ENCODE assay signal across 20 mouse cellular contexts in genomic region chr11:117639331-117639970, GRCm38 (mm10). TPM values are rescaled to one million over a fixed set of nuclear protein-coding genes. Genes with fewer than 3 reads are reported as not detected.
DNase-seq lines count a peak whose midpoint lies in the region; ATAC-seq lines count a peak whose summit lies in the region.
"Had no signal": no experiment of that assay in that cellular context is flagged by ENCODE, and none has a peak within 500 bp of the region (broad histone marks: within the 10 kb centered on the region; RNA-seq: fewer than 3 reads in every experiment).

No protein-coding gene starts in this region.

- H3K4me3 ChIP-seq in forebrain, embryonic 10.5 days: no peak overlapping the region
- H3K4me3 ChIP-seq in forebrain, embryonic 13.5 days: no peak overlapping the region
- H3K4me3 ChIP-seq: heart, adult 2 months; liver, embryonic 13.5 days; neural tube, embryonic 13.5 days had no signal

- no peak for ATAC-seq in forebrain, embryonic 13.5 days
- ATAC-seq: forebrain, embryonic 14.5 days; hindbrain, embryonic 16.5 days had no signal

- DNase-seq in forebrain, embryonic 10.5 days (ENCODE audit: extremely low spot score, low spot score): no peak
- DNase-seq in spleen, postnatal 36 days (ENCODE audit: low spot score in 2 of 2): peak; percentile 23 to 30
- DNase-seq in spleen, adult 12 weeks (ENCODE audit: low spot score): no peak
- peak; percentile 13 for DNase-seq in splenic B cell, adult 2 months (ENCODE audit: low read depth, low spot score)
- DNase-seq in Muller cell, postnatal 12 days (ENCODE audit: inconsistent ontology term): no peak
- no peak for DNase-seq in cerebellum, adult 9-11 months
- no peak for DNase-seq in heart, adult 18-20 months
- DNase-seq: adrenal gland, adult 2 months; cerebellum, adult 8-10 months; embryo, embryonic 11 days; heart, adult 2 months; kidney, adult 2 months; kidney, postnatal 4 days; liver, embryonic 13.5 days; lung, postnatal 10 days had no signal

- WGBS in forebrain, embryonic 10.5 days: 79% methylated on average over 7 of the region's 7 CpGs
- 84% methylated on average over 7 of the region's 7 CpGs for WGBS in forebrain, embryonic 13.5 days

- H3K9me3 ChIP-seq in forebrain, embryonic 10.5 days: no peaks in the 10 kb centered on the region
- no peaks in the 10 kb centered on the region for H3K9me3 ChIP-seq in forebrain, embryonic 13.5 days (replicated peaks)
- H3K9me3 ChIP-seq: liver, embryonic 13.5 days; neural tube, embryonic 13.5 days had no signal

- no peak overlapping the region for H3K9ac ChIP-seq in forebrain, embryonic 13.5 days
- H3K9ac ChIP-seq: liver, embryonic 13.5 days; neural tube, embryonic 13.5 days had no signal

- H3K27me3 ChIP-seq in forebrain, embryonic 10.5 days (ENCODE audit: poor library complexity, severe bottlenecking): peaks cover 51% of the 10 kb centered on the region
- H3K27me3 ChIP-seq in forebrain, embryonic 13.5 days: no peaks in the 10 kb centered on the region
- no peaks in the 10 kb centered on the region for H3K27me3 ChIP-seq in splenic B cell, adult 2 months (ENCODE audit: control insufficient read depth, insufficient read depth, low read length, poor library complexity, severe bottlenecking)
- H3K27me3 ChIP-seq: neural tube, embryonic 13.5 days had no signal

- no peaks in the 10 kb centered on the region for H3K36me3 ChIP-seq in forebrain, embryonic 10.5 days (replicated peaks)
- H3K36me3 ChIP-seq in forebrain, embryonic 13.5 days (ENCODE audit: poor library complexity, severe bottlenecking): no peaks in the 10 kb centered on the region
- H3K36me3 ChIP-seq in splenic B cell, adult 2 months (ENCODE audit: control insufficient read depth, insufficient read depth, low read length, poor library complexity, severe bottlenecking): no peaks in the 10 kb centered on the region
- H3K36me3 ChIP-seq: liver, embryonic 13.5 days; neural tube, embryonic 13.5 days had no signal

- H3K4me2 ChIP-seq in forebrain, embryonic 13.5 days: no peak overlapping the region
- H3K4me2 ChIP-seq: liver, embryonic 13.5 days; neural tube, embryonic 13.5 days had no signal

- peaks cover 45% of the 10 kb centered on the region for H3K4me1 ChIP-seq in forebrain, embryonic 10.5 days
- peaks cover 15% of the 10 kb centered on the region for H3K4me1 ChIP-seq in forebrain, embryonic 13.5 days
- H3K4me1 ChIP-seq: liver, embryonic 13.5 days had no signal

- H3K27ac ChIP-seq in forebrain, embryonic 10.5 days: peak overlapping the region; percentile 26; the same call in 1 of the 2 replicates
- H3K27ac ChIP-seq in forebrain, embryonic 13.5 days: no peak overlapping the region
- H3K27ac ChIP-seq: heart, adult 2 months; liver, embryonic 13.5 days; neural tube, embryonic 13.5 days; stomach, postnatal 0 days had no signal

RNA-seq across cellular contexts. Expression of gene Tnrc6c, which starts 14.6 kb away (rescaled TPM):
- 11.3 and 12.0 TPM in 2 replicates for polyA plus RNA-seq in forebrain, embryonic 10.5 days (2016; fragmentation: Nextera tagmentation; extraction: Ambion mirVana)
- 23.7 and 24.7 TPM in 2 replicates for polyA plus RNA-seq in forebrain, embryonic 13.5 days (2015; fragmentation: Nextera tagmentation; extraction: Ambion mirVana)
- 10 to 100 TPM; 28.1 to 32.0 TPM for total RNA-seq in heart, adult 18-20 months (2021)

Comparison
In these comparisons a context has a peak if more than half of its experiments do, and no peak if none do; other contexts are left out.
1. DNase-seq: peak in spleen, postnatal 36 days (2 of 2) and splenic B cell, adult 2 months (single experiment); none in forebrain, embryonic 10.5 days (single experiment), spleen, adult 12 weeks (single experiment), Muller cell, postnatal 12 days (single experiment), cerebellum, adult 9-11 months (single experiment) and heart, adult 18-20 months (0 of 2).